Mouse (Mus musculus) forebrain, embryonic 11.5 days (tissue): Measurements from ENCODE around the gene Ei24. TPM values are rescaled to one million over a fixed set of nuclear protein-coding genes. Genes with fewer than 3 reads are reported as not detected.
A peak's percentile ranks its signal among the peaks of the same experiment; 100 is the strongest.

Source experiments
- ATAC-seq: fragments of 200-750 bp; cut with Nextera tagmentation; replicated peaks from 2 replicates; pipeline ENCODE4 v1.8.0; 2017; ENCODE audit warnings: moderate TSS enrichment; ENCODE audit not compliant: low FRiP score
- DNase-seq: peaks from one replicate; pipeline ENCODE4 v3.0.0-alpha.2; 2017; ENCODE audit warnings: low spot score
- H3K27ac ChIP-seq: fragments of 300-500 bp; sonication (generic); 2 replicates; pipeline ENCODE4 v1.5.1; 2014; ENCODE audit warnings: low read depth, low read length
- H3K27me3 ChIP-seq: fragments of 300-500 bp; sonication (generic); 2 replicates; pipeline ENCODE4 v1.6.1; 2014; ENCODE audit warnings: mild to moderate bottlenecking, low read length, mixed read lengths; ENCODE audit not compliant: control insufficient read depth, insufficient read depth
- H3K36me3 ChIP-seq: fragments of 300-500 bp; sonication (generic); 2 replicates; pipeline ENCODE4 v1.6.1; 2014; ENCODE audit warnings: mild to moderate bottlenecking, low read length, moderate library complexity, mixed read lengths; ENCODE audit not compliant: control insufficient read depth, insufficient read depth
- H3K4me1 ChIP-seq: fragments of 300-500 bp; sonication (generic); replicated peaks from 2 replicates; pipeline ENCODE4 v1.6.1; 2014; ENCODE audit warnings: low read length, mixed read lengths; ENCODE audit not compliant: control insufficient read depth, insufficient read depth
- H3K4me2 ChIP-seq: fragments of 300-500 bp; sonication (generic); 2 replicates; pipeline ENCODE4 v1.6.1; 2014; ENCODE audit warnings: low read depth, mild to moderate bottlenecking, low read length, moderate library complexity, mixed read lengths; ENCODE audit not compliant: severe bottlenecking
- H3K4me3 ChIP-seq: fragments of 300-500 bp; sonication (generic); 2 replicates; pipeline ENCODE4 v1.5.1; 2014; ENCODE audit warnings: low read depth, low read length
- H3K9ac ChIP-seq: fragments of 300-500 bp; sonication (generic); 2 replicates; pipeline ENCODE4 v1.6.1; 2014; ENCODE audit warnings: low read length
- H3K9me3 ChIP-seq: fragments of 300-500 bp; sonication (generic); 2 replicates; pipeline ENCODE4 v1.6.1; 2016; ENCODE audit warnings: low read length, mixed read lengths; ENCODE audit not compliant: control insufficient read depth
- WGBS: fragments of 180-500 bp; shearing (Covaris S2); extraction: QIAGEN DNeasy Blood & Tissue Kit; methylation state at CpG from one replicate; pipeline ENCODE4 v1.1.7; 2014; 5-methylcytosine and 5-hydroxymethylcytosine counted together
- polyA plus RNA-seq: library from polyadenylated mRNA; unstranded; fragments of >200 nt; fragmentation: Nextera tagmentation; extraction: Ambion mirVana; gene quantifications from 2 replicates; pipeline ENCODE4 v1.2.1, GENCODE M21; 2014

The Ei24 gene
- polyA plus RNA-seq, 1 experiment from 2014 or later: 89.8 TPM

GRCm38 (mm10) chr9:36821644-36822000, 24.4 kb upstream of the Ei24 start, which contains the start of gene Fez1:
Gene Fez1 (plus strand): TSS chr9:36821864.
- DNase-seq: peak; percentile 93
- Histone ChIP-seq H3K4me2 (peak within 1 kb of the TSS; percentile 59), H3K36me3 (no peaks in the 10 kb centered on the region), H3K9me3 (no peaks in the 10 kb centered on the region), H3K9ac (peak within 1 kb of the TSS; percentile 63), H3K4me3 (peak within 1 kb of the TSS; percentile 26), H3K27ac (peak within 1 kb of the TSS; percentile 99), H3K27me3 (no peaks in the 10 kb centered on the region), H3K4me1 (peaks cover 2% of the 10 kb centered on the region; the same call in 1 of the 2 replicates)
- ATAC-seq: peak; percentile 98
- WGBS: 1% methylated on average over 8 of the region's 8 CpGs

GRCm38 (mm10) chr9:36820969-36821643, 23.9 kb upstream of the Ei24 start:
- H3K4me2 ChIP-seq: peak overlapping the region; percentile 59
- peaks cover 2% of the 10 kb centered on the region; the same call in 1 of the 2 replicates for H3K4me1 ChIP-seq
- DNase-seq (peak; percentile 69), ATAC-seq (peak; percentile 88)
- no peaks in the 10 kb centered on the region for H3K36me3 ChIP-seq
- H3K27ac ChIP-seq: peak overlapping the region; percentile 99
- no peaks in the 10 kb centered on the region for H3K27me3 ChIP-seq
- WGBS: 26% methylated on average over 9 of the region's 9 CpGs
- peak overlapping the region; percentile 7; the same call in 1 of the 2 replicates for H3K9ac ChIP-seq
- H3K4me3 ChIP-seq: peak overlapping the region; percentile 26
- no peaks in the 10 kb centered on the region for H3K9me3 ChIP-seq

- H3K36me3 ChIP-seq: no peaks in the 10 kb centered on the region
- 63% methylated on average over 4 of the region's 4 CpGs for WGBS
- H3K4me2 ChIP-seq: no peak overlapping the region
- H3K4me3 ChIP-seq: no peak overlapping the region
- no peaks in the 10 kb centered on the region for H3K27me3 ChIP-seq
- no peak for ATAC-seq
- H3K9ac ChIP-seq: no peak overlapping the region
- no peak for DNase-seq
- H3K9me3 ChIP-seq: no peaks in the 10 kb centered on the region
- H3K4me1 ChIP-seq: peaks cover 2% of the 10 kb centered on the region; the same call in 1 of the 2 replicates
- no peak overlapping the region for H3K27ac ChIP-seq
These were observed 21.7 kb upstream of the Ei24 start for GRCm38 (mm10) chr9:36818905-36819304.

GRCm38 (mm10) chr9:36814486-36814885, 17.3 kb upstream of the Ei24 start:
- Histone ChIP-seq H3K4me1 (no peaks in the 10 kb centered on the region), H3K4me3 (no peak overlapping the region), H3K4me2 (no peak overlapping the region), H3K36me3 (no peaks in the 10 kb centered on the region), H3K27ac (no peak overlapping the region), H3K9me3 (no peaks in the 10 kb centered on the region), H3K9ac (no peak overlapping the region), H3K27me3 (no peaks in the 10 kb centered on the region)
- no peak for DNase-seq
- ATAC-seq: no peak
- WGBS: 79% methylated on average over 3 of the region's 3 CpGs

GRCm38 (mm10) chr9:36808126-36808785, 11.1 kb upstream of the Ei24 start:
- ATAC-seq: no peak
- H3K27ac ChIP-seq: no peak overlapping the region
- 88% methylated on average over 5 of the region's 5 CpGs for WGBS
- no peaks in the 10 kb centered on the region for H3K9me3 ChIP-seq
- H3K36me3 ChIP-seq: no peaks in the 10 kb centered on the region
- no peak overlapping the region for H3K4me2 ChIP-seq
- no peaks in the 10 kb centered on the region for H3K4me1 ChIP-seq
- DNase-seq: no peak
- H3K9ac ChIP-seq: no peak overlapping the region
- no peak overlapping the region for H3K4me3 ChIP-seq
- H3K27me3 ChIP-seq: no peaks in the 10 kb centered on the region

- Histone ChIP-seq H3K36me3 (no peaks in the 10 kb centered on the region), H3K27ac (no peak overlapping the region), H3K4me3 (no peak overlapping the region), H3K4me1 (no peaks in the 10 kb centered on the region), H3K27me3 (no peaks in the 10 kb centered on the region), H3K9ac (no peak overlapping the region), H3K4me2 (no peak overlapping the region), H3K9me3 (no peaks in the 10 kb centered on the region)
- ATAC-seq: no peak
- no peak for DNase-seq
- WGBS: 92% methylated on average over 3 of the region's 3 CpGs
These were observed 8.2 kb upstream of the Ei24 start for GRCm38 (mm10) chr9:36805256-36805975.

- H3K4me2 ChIP-seq: no peak overlapping the region
- WGBS: 80% methylated on average over 3 of the region's 3 CpGs
- H3K4me1 ChIP-seq: no peaks in the 10 kb centered on the region
- H3K9me3 ChIP-seq: no peaks in the 10 kb centered on the region
- H3K36me3 ChIP-seq: no peaks in the 10 kb centered on the region
- no peak overlapping the region for H3K4me3 ChIP-seq
- no peak overlapping the region for H3K9ac ChIP-seq
- ATAC-seq (no peak), DNase-seq (no peak)
- no peaks in the 10 kb centered on the region for H3K27me3 ChIP-seq
- no peak overlapping the region for H3K27ac ChIP-seq
These were observed 6.7 kb upstream of the Ei24 start for GRCm38 (mm10) chr9:36803926-36804325.

- Histone ChIP-seq H3K9me3 (no peaks in the 10 kb centered on the region), H3K36me3 (no peaks in the 10 kb centered on the region), H3K4me3 (no peak overlapping the region), H3K27ac (no peak overlapping the region), H3K9ac (no peak overlapping the region), H3K27me3 (no peaks in the 10 kb centered on the region), H3K4me2 (no peak overlapping the region), H3K4me1 (no peaks in the 10 kb centered on the region)
- 85% methylated on average over 6 of the region's 6 CpGs for WGBS
- DNase-seq: no peak
- ATAC-seq: no peak
These were observed 6.2 kb upstream of the Ei24 start for GRCm38 (mm10) chr9:36803386-36803785.
